In the genomic region with DNA sequence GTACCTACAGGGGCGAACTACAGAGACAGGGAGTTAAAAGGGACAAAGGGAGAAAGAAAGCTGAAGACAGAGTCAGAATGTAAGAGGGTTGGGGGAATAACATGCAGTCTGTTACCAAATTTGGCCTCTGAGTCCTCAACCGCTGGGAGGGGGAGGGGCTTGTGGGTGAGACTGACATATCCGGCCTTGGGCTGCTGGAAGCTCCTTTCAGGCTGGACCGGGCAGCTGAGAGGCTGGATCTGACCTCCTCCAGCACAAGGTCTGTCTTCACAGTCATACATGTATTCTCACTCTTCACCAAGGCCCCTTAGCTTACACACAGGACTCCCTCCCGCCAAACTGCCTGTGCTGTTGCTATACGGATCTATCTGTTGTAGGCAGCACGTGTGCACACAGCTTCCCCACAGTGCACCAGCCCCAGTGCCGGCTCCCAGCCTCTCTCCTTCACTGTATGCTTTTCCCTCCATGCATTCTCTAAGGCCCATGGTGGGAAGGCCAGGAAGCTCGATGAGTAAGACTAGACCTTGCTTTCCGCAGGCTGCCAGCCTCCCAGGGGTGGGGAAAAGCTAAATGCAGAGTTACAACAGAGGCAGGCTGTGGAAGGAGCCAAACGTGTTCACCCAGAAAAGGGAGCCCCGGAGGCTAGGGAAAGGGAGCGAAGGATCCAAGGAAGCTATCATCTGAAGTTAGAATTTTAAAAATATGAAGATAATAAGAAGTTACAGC, we compare ENCODE assay signal across 8 mouse cellular contexts. TPM values are rescaled to one million over a fixed set of nuclear protein-coding genes. Genes with fewer than 3 reads are reported as not detected.
DNase-seq lines count a peak whose midpoint lies in the region; ATAC-seq and TF ChIP-seq lines count a peak whose summit lies in the region.

No protein-coding gene starts in this region.

- WGBS in liver, embryonic 14.5 days (ENCODE audit: insufficient replicate concordance): 6% methylated on average over 13 of the region's 13 CpGs
- 22% methylated on average over 13 of the region's 13 CpGs for whole genome bisulfite sequencing in neural tube, embryonic 11.5 days

- TF ChIP-seq EP300 in liver, embryonic 14.5 days (IDR thresholded peaks at IDR 0.05; ENCODE audit: low read depth): no peak

- H3K27me3 ChIP-seq in liver, embryonic 14.5 days (ENCODE audit: control insufficient read depth, insufficient read depth, low read length): no peaks in the 10 kb centered on the region
- no peaks in the 10 kb centered on the region for H3K27me3 ChIP-seq in neural tube, embryonic 11.5 days (ENCODE audit: control insufficient read depth, insufficient read depth, low read length)

- H3K4me1 ChIP-seq in liver, embryonic 14.5 days (replicated peaks; ENCODE audit: control insufficient read depth in 2 of 2, insufficient read depth in 2 of 2, low read length in 1 of 2): peaks cover 28 to 44% of the 10 kb centered on the region in 2 experiments
- H3K4me1 ChIP-seq in neural tube, embryonic 11.5 days (ENCODE audit: control insufficient read depth, insufficient read depth, low read length): peaks cover 38% of the 10 kb centered on the region

- H3K9ac ChIP-seq in liver, embryonic 14.5 days (replicated peaks): peak overlapping the region; percentile 81
- 0 out of 2 replicates have a peak overlapping the region, but pooled peaks have one; percentile 28 for H3K9ac ChIP-seq in neural tube, embryonic 11.5 days (ENCODE audit: low read length)

- ATAC-seq in liver, embryonic 14.5 days (ENCODE audit: insufficient read depth): no peak
- ATAC-seq in neural tube, embryonic 11.5 days (ENCODE audit: insufficient read depth, low FRiP score, low TSS enrichment): no peak

- no peaks in the 10 kb centered on the region for H3K9me3 ChIP-seq in liver, embryonic 14.5 days (ENCODE audit: control insufficient read depth, low read length)
- no peaks in the 10 kb centered on the region for H3K9me3 ChIP-seq in neural tube, embryonic 11.5 days (ENCODE audit: control insufficient read depth, low read length)

- peak overlapping the region; percentile 99 for H3K4me2 ChIP-seq in liver, embryonic 14.5 days (ENCODE audit: low read depth)
- peak overlapping the region; percentile 32 for H3K4me2 ChIP-seq in neural tube, embryonic 11.5 days (ENCODE audit: low read depth)

- no peak for DNase-seq in layer of hippocampus, adult 2 months (ENCODE audit: low spot score in 2 of 2)
- DNase-seq in layer of hippocampus, adult 18-20 months (ENCODE audit: low spot score in 2 of 2): no peak
- DNase-seq in adrenal gland, postnatal 4 days (ENCODE audit: low spot score in 2 of 2): peak; percentile 42 to 63
- peak; percentile 54 for DNase-seq in gastrocnemius, postnatal 10 days
- DNase-seq in induced T-regulatory cell, adult 2 months (ENCODE audit: low read depth): peak; percentile 88
- DNase-seq in liver, embryonic 14.5 days (ENCODE audit: low read depth in 3 of 3, low spot score in 3 of 3): no peak
- peak; percentile 69 for DNase-seq in neural tube, embryonic 11.5 days (ENCODE audit: low spot score)
- peak; percentile 65 to 74 for DNase-seq in urinary bladder, postnatal 4 days (ENCODE audit: low spot score in 2 of 2)

- H3K27ac ChIP-seq in layer of hippocampus, adult 2 months: peak overlapping the region; percentile 36; the same call in 1 of the 2 replicates
- H3K27ac ChIP-seq in liver, embryonic 14.5 days: peak overlapping the region; percentile 68
- peak overlapping the region; percentile 65 for H3K27ac ChIP-seq in neural tube, embryonic 11.5 days (ENCODE audit: low read depth, low read length)

- H3K4me3 ChIP-seq in layer of hippocampus, adult 2 months: 0 out of 2 replicates have a peak overlapping the region, but pooled peaks have one; percentile 2
- H3K4me3 ChIP-seq in liver, embryonic 14.5 days (ENCODE audit: insufficient read depth in 1 of 2, low read depth in 2 of 2, low read length in 2 of 2): peak overlapping the region; percentile 49 to 75
- H3K4me3 ChIP-seq in neural tube, embryonic 11.5 days (ENCODE audit: low read depth, low read length): no peak overlapping the region

- H3K36me3 ChIP-seq in liver, embryonic 14.5 days (replicated peaks; ENCODE audit: control insufficient read depth, insufficient read depth, low read depth): peaks cover 35% of the 10 kb centered on the region
- H3K36me3 ChIP-seq in neural tube, embryonic 11.5 days (ENCODE audit: control insufficient read depth, insufficient read depth, low read length): peaks cover 11% of the 10 kb centered on the region

- no peak for TF ChIP-seq CTCF in layer of hippocampus, adult 2 months (conservative IDR thresholded peaks at IDR 0.05)
- TF ChIP-seq CTCF in liver, embryonic 14.5 days (IDR thresholded peaks at IDR 0.05; ENCODE audit: low read depth): no peak

RNA-seq across cellular contexts. Expression of a gene that starts 3.3 kb away (rescaled TPM):
- total RNA-seq in layer of hippocampus, adult 2 months (2021): 10 to 100 TPM; 70.3 to 75.1 TPM
- 10 to 100 TPM; 67.4 to 74.5 TPM for total RNA-seq in layer of hippocampus, adult 18-20 months (2021)
- total RNA-seq in adrenal gland, postnatal 4 days (2021): 100 to 1,000 TPM; 130 to 160 TPM
- 10 to 100 TPM; 39.6 to 45.0 TPM for total RNA-seq in gastrocnemius, postnatal 10 days (2021)
- polyA plus RNA-seq in liver, embryonic 14.5 days (2012; rRNA removed): 9.6 and 10.9 TPM in 2 replicates
- 21.2 and 21.7 TPM in 2 replicates for polyA plus RNA-seq in liver, embryonic 14.5 days (2014; fragmentation: Nextera tagmentation; extraction: Ambion mirVana)
- 56.0 and 62.5 TPM in 2 replicates for polyA plus RNA-seq in neural tube, embryonic 11.5 days (2014; fragmentation: Nextera tagmentation; extraction: Ambion mirVana)

RNA-seq across cellular contexts. Expression of a gene that starts 3.7 kb away (rescaled TPM):
- 10 to 100 TPM; 36.4 to 42.9 TPM for total RNA-seq in layer of hippocampus, adult 2 months (2021)
- 10 to 100 TPM; 35.8 to 42.1 TPM for total RNA-seq in layer of hippocampus, adult 18-20 months (2021)
- 100 to 1,000 TPM; 209 to 246 TPM for total RNA-seq in adrenal gland, postnatal 4 days (2021)
- total RNA-seq in gastrocnemius, postnatal 10 days (2021): 100 to 1,000 TPM in 1 of 2 experiments, 10 to 100 TPM in 1; 84.9 to 112 TPM
- polyA plus RNA-seq in liver, embryonic 14.5 days (2012; rRNA removed): 26.4 and 30.1 TPM in 2 replicates
- polyA plus RNA-seq in liver, embryonic 14.5 days (2014; fragmentation: Nextera tagmentation; extraction: Ambion mirVana): 39.3 and 39.7 TPM in 2 replicates
- 42.1 and 48.8 TPM in 2 replicates for polyA plus RNA-seq in neural tube, embryonic 11.5 days (2014; fragmentation: Nextera tagmentation; extraction: Ambion mirVana)

RNA-seq across cellular contexts. Expression of a gene that starts 19.7 kb away (rescaled TPM):
- 10 to 100 TPM; 45.3 to 49.9 TPM for total RNA-seq in layer of hippocampus, adult 2 months (2021)
- 10 to 100 TPM; 43.6 to 48.0 TPM for total RNA-seq in layer of hippocampus, adult 18-20 months (2021)
- 10 to 100 TPM; 65.3 to 68.5 TPM for total RNA-seq in adrenal gland, postnatal 4 days (2021)
- 10 to 100 TPM; 22.9 to 30.4 TPM for total RNA-seq in gastrocnemius, postnatal 10 days (2021)
- 13.4 and 15.1 TPM in 2 replicates for polyA plus RNA-seq in liver, embryonic 14.5 days (2012; rRNA removed)
- polyA plus RNA-seq in liver, embryonic 14.5 days (2014; fragmentation: Nextera tagmentation; extraction: Ambion mirVana): 11.0 and 11.4 TPM in 2 replicates
- 26.5 and 32.1 TPM in 2 replicates for polyA plus RNA-seq in neural tube, embryonic 11.5 days (2014; fragmentation: Nextera tagmentation; extraction: Ambion mirVana)

RNA-seq across cellular contexts. Expression of a gene that starts 19.9 kb away (rescaled TPM):
- 10 to 100 TPM; 61.0 to 64.4 TPM for total RNA-seq in layer of hippocampus, adult 2 months (2021)
- 10 to 100 TPM; 58.8 to 65.2 TPM for total RNA-seq in layer of hippocampus, adult 18-20 months (2021)
- 10 to 100 TPM; 17.8 to 18.2 TPM for total RNA-seq in adrenal gland, postnatal 4 days (2021)
- total RNA-seq in gastrocnemius, postnatal 10 days (2021): 1 to 10 TPM; 6.7 to 9.1 TPM
- 12.5 and 12.7 TPM in 2 replicates for polyA plus RNA-seq in liver, embryonic 14.5 days (2012; rRNA removed)
- 10.5 and 11.9 TPM in 2 replicates for polyA plus RNA-seq in liver, embryonic 14.5 days (2014; fragmentation: Nextera tagmentation; extraction: Ambion mirVana)
- polyA plus RNA-seq in neural tube, embryonic 11.5 days (2014; fragmentation: Nextera tagmentation; extraction: Ambion mirVana): 29.8 and 30.8 TPM in 2 replicates

RNA-seq across cellular contexts. Expression of a gene that starts 25.5 kb away (rescaled TPM):
- not detected for total RNA-seq in layer of hippocampus, adult 2 months (2021)
- total RNA-seq in layer of hippocampus, adult 18-20 months (2021): not detected
- 1 to 10 TPM; 1.4 to 2.2 TPM for total RNA-seq in adrenal gland, postnatal 4 days (2021)
- under 1 TPM; 0.33 to 0.38 TPM for total RNA-seq in gastrocnemius, postnatal 10 days (2021)
- not detected in 2 replicates for polyA plus RNA-seq in liver, embryonic 14.5 days (2012; rRNA removed)
- not detected in 2 replicates for polyA plus RNA-seq in liver, embryonic 14.5 days (2014; fragmentation: Nextera tagmentation; extraction: Ambion mirVana)
- polyA plus RNA-seq in neural tube, embryonic 11.5 days (2014; fragmentation: Nextera tagmentation; extraction: Ambion mirVana): 1.8 and 2.4 TPM in 2 replicates

Comparison
In these comparisons a context has a peak if more than half of its experiments do, and no peak if none do; other contexts are left out.
1. DNase-seq: peak in adrenal gland, postnatal 4 days (2 of 2), gastrocnemius, postnatal 10 days (single experiment), induced T-regulatory cell, adult 2 months (single experiment), neural tube, embryonic 11.5 days (single experiment) and urinary bladder, postnatal 4 days (2 of 2); none in layer of hippocampus, adult 2 months (0 of 2), layer of hippocampus, adult 18-20 months (0 of 2) and liver, embryonic 14.5 days (0 of 3).
2. Peak in every context shown above with its lines, with median percentiles within 50 percentile points of each other: H3K27ac ChIP-seq.